Comparison of ENCODE assay signal across 19 mouse cellular contexts in the genomic region with DNA sequence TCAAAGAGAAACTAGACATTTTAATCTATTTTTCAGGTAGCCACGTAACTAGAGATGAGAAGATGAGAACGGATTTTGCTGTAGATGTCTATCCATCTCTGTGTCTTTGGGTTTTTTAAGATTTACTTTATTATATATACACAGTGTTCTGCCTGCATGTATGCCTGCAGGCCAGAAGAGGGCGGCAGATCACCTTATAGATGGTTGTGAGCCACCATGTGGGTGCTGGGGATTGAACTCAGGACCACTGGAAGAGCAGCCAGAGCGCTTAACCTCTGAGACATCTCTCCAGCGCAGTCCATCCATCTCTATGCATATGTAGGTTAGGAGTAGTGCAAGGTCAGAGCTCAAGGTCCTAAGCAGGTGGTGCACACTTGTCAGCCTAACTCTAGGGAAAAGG. TPM values are rescaled to one million over a fixed set of nuclear protein-coding genes. Genes with fewer than 3 reads are reported as not detected.
DNase-seq lines count a peak whose midpoint lies in the region; ATAC-seq and TF ChIP-seq lines count a peak whose summit lies in the region.
"Had no signal": no experiment of that assay in that cellular context is flagged by ENCODE, and none has a peak within 500 bp of the region (broad histone marks: within the 10 kb centered on the region; RNA-seq: fewer than 3 reads in every experiment).

No protein-coding gene starts in this region.

- WGBS in forebrain, postnatal 0 days: 78% methylated on average over 5 of the region's 5 CpGs
- 78% methylated on average over 5 of the region's 5 CpGs for WGBS in forebrain, embryonic 12.5 days
- WGBS in liver, embryonic 13.5 days (ENCODE audit: insufficient replicate concordance): 80% methylated on average over 5 of the region's 5 CpGs

- H3K27ac ChIP-seq in forebrain, postnatal 0 days (ENCODE audit: low read depth, low read length): no peak overlapping the region
- no peak overlapping the region for H3K27ac ChIP-seq in forebrain, embryonic 12.5 days
- no peak overlapping the region for H3K27ac ChIP-seq in layer of hippocampus, adult 2 months
- H3K27ac ChIP-seq in liver, embryonic 13.5 days: peak overlapping the region; percentile 99
- H3K27ac ChIP-seq: lung, embryonic 15.5 days had no signal

- H3K4me2 ChIP-seq in forebrain, postnatal 0 days (ENCODE audit: low read depth): no peak overlapping the region
- H3K4me2 ChIP-seq in forebrain, embryonic 12.5 days: no peak overlapping the region
- H3K4me2 ChIP-seq in liver, embryonic 13.5 days: no peak overlapping the region

- DNase-seq in forebrain, postnatal 0 days: no peak
- DNase-seq in layer of hippocampus, adult 2 months (ENCODE audit: low spot score in 2 of 2): no peak
- DNase-seq in layer of hippocampus, adult 9-11 months: no peak
- no peak for DNase-seq in liver, embryonic 13.5 days
- no peak for DNase-seq in cerebellum, postnatal 4 days (ENCODE audit: low spot score in 2 of 2)
- DNase-seq: heart, adult 11 months; kidney, postnatal 25 days had no signal

- no peaks in the 10 kb centered on the region for H3K27me3 ChIP-seq in forebrain, postnatal 0 days (ENCODE audit: insufficient read depth, low read length)
- peaks cover 22% of the 10 kb centered on the region for H3K27me3 ChIP-seq in forebrain, embryonic 12.5 days
- peaks cover 2% of the 10 kb centered on the region; the same call in 1 of the 2 replicates for H3K27me3 ChIP-seq in E14TG2a.4 (ENCODE audit: insufficient read depth, low read length)
- no peaks in the 10 kb centered on the region for H3K27me3 ChIP-seq in liver, embryonic 13.5 days
- H3K27me3 ChIP-seq: lung, embryonic 15.5 days had no signal

- no peak for ATAC-seq in forebrain, postnatal 0 days
- ATAC-seq in forebrain, embryonic 12.5 days (ENCODE audit: low FRiP score): no peak
- no peak for ATAC-seq in liver, embryonic 13.5 days (ENCODE audit: low read depth)
- no peak for ATAC-seq in megakaryocyte progenitor cell, adult 5-6 weeks (replicated peaks; ENCODE audit: poor library complexity)
- ATAC-seq: midbrain, embryonic 16.5 days had no signal

- no peaks in the 10 kb centered on the region for H3K4me1 ChIP-seq in forebrain, postnatal 0 days (ENCODE audit: insufficient read depth)
- H3K4me1 ChIP-seq in forebrain, embryonic 12.5 days: no peaks in the 10 kb centered on the region
- H3K4me1 ChIP-seq in E14TG2a.4 (replicated peaks; ENCODE audit: low read depth, low read length): peaks cover 59% of the 10 kb centered on the region
- H3K4me1 ChIP-seq in liver, embryonic 13.5 days (replicated peaks): peaks cover 93% of the 10 kb centered on the region

- H3K9ac ChIP-seq in forebrain, postnatal 0 days: no peak overlapping the region
- no peak overlapping the region for H3K9ac ChIP-seq in forebrain, embryonic 12.5 days
- no peak overlapping the region for H3K9ac ChIP-seq in liver, embryonic 13.5 days

- TF ChIP-seq CTCF in forebrain, postnatal 0 days (IDR thresholded peaks at IDR 0.05; ENCODE audit: low read depth): peak; percentile 25
- peak; percentile 60 for TF ChIP-seq CTCF in layer of hippocampus, adult 2 months (conservative IDR thresholded peaks at IDR 0.05)
- TF ChIP-seq CTCF in E14TG2a.4 (conservative IDR thresholded peaks at IDR 0.05; ENCODE audit: low read length): peak; percentile 42

- no peaks in the 10 kb centered on the region for H3K36me3 ChIP-seq in forebrain, postnatal 0 days (ENCODE audit: insufficient read depth)
- H3K36me3 ChIP-seq in forebrain, embryonic 12.5 days (replicated peaks): no peaks in the 10 kb centered on the region
- H3K36me3 ChIP-seq in E14TG2a.4 (ENCODE audit: insufficient read depth, low read length): no peaks in the 10 kb centered on the region
- H3K36me3 ChIP-seq in liver, embryonic 13.5 days: no peaks in the 10 kb centered on the region
- H3K36me3 ChIP-seq: lung, embryonic 15.5 days had no signal

- no peak overlapping the region for H3K4me3 ChIP-seq in forebrain, postnatal 0 days (ENCODE audit: low read depth, low read length)
- H3K4me3 ChIP-seq in forebrain, embryonic 12.5 days (replicated peaks): no peak overlapping the region
- no peak overlapping the region for H3K4me3 ChIP-seq in layer of hippocampus, adult 2 months
- no peak overlapping the region for H3K4me3 ChIP-seq in E14TG2a.4 (replicated peaks; ENCODE audit: low read length)
- H3K4me3 ChIP-seq in liver, embryonic 13.5 days (replicated peaks): no peak overlapping the region

- no peaks in the 10 kb centered on the region for H3K9me3 ChIP-seq in forebrain, postnatal 0 days (ENCODE audit: low read length)
- H3K9me3 ChIP-seq in forebrain, embryonic 12.5 days: no peaks in the 10 kb centered on the region
- no peaks in the 10 kb centered on the region for H3K9me3 ChIP-seq in E14TG2a.4 (ENCODE audit: low read length)
- H3K9me3 ChIP-seq in liver, embryonic 13.5 days (replicated peaks): no peaks in the 10 kb centered on the region
- H3K9me3 ChIP-seq: lung, embryonic 15.5 days had no signal

RNA-seq across cellular contexts. Expression of a gene that starts 13.1 kb away (rescaled TPM):
- 8.7 and 14.6 TPM in 2 replicates for total RNA-seq in forebrain, postnatal 0 days (2014; rRNA removed)
- 10.3 and 12.0 TPM in 2 replicates for polyA plus RNA-seq in forebrain, postnatal 0 days (2015; fragmentation: Nextera tagmentation; extraction: Ambion mirVana)
- polyA plus RNA-seq in forebrain, embryonic 12.5 days (2016; fragmentation: Nextera tagmentation; extraction: Ambion mirVana): 18.9 and 22.6 TPM in 2 replicates
- 1 to 10 TPM; 4.2 to 5.6 TPM for total RNA-seq in layer of hippocampus, adult 2 months (2021)
- polyA plus RNA-seq in liver, embryonic 13.5 days (2015; fragmentation: Nextera tagmentation; extraction: Ambion mirVana): 105 and 110 TPM in 2 replicates
- 41.2 and 52.7 TPM in 2 replicates for total RNA-seq in megakaryocyte progenitor cell, adult 5-6 weeks (2015)
- 91.2 and 94.5 TPM in 2 replicates for total RNA-seq in megakaryocyte progenitor cell, adult 5-6 weeks (2017)

RNA-seq across cellular contexts. Expression of a gene that starts 45.7 kb away (rescaled TPM):
- total RNA-seq in forebrain, postnatal 0 days (2014; rRNA removed): not detected in 2 replicates
- polyA plus RNA-seq in forebrain, postnatal 0 days (2015; fragmentation: Nextera tagmentation; extraction: Ambion mirVana): not detected in 2 replicates
- polyA plus RNA-seq in forebrain, embryonic 12.5 days (2016; fragmentation: Nextera tagmentation; extraction: Ambion mirVana): not detected in 2 replicates
- total RNA-seq in layer of hippocampus, adult 2 months (2021): not detected
- not detected in 2 replicates for polyA plus RNA-seq in liver, embryonic 13.5 days (2015; fragmentation: Nextera tagmentation; extraction: Ambion mirVana)
- total RNA-seq in megakaryocyte progenitor cell, adult 5-6 weeks (2015): 0.17 TPM in 1 of 2 replicates, not detected in the other
- not detected in 2 replicates for total RNA-seq in megakaryocyte progenitor cell, adult 5-6 weeks (2017)
- total RNA-seq: left cerebral cortex, adult 8-10 months; neutrophil, adult 5-6 weeks had no signal
- polyA plus RNA-seq: C2C12; cortical plate, adult 2 months; frontal cortex, adult 2 months; hindbrain, embryonic 11.5 days; lung, embryonic 15.5 days; midbrain, embryonic 16.5 days; thymus, postnatal 0 days had no signal

RNA-seq across cellular contexts. Expression of a gene that starts 45.9 kb away (rescaled TPM):
- 35.5 and 38.8 TPM in 2 replicates for total RNA-seq in forebrain, postnatal 0 days (2014; rRNA removed)
- polyA plus RNA-seq in forebrain, postnatal 0 days (2015; fragmentation: Nextera tagmentation; extraction: Ambion mirVana): 22.4 and 29.3 TPM in 2 replicates
- polyA plus RNA-seq in forebrain, embryonic 12.5 days (2016; fragmentation: Nextera tagmentation; extraction: Ambion mirVana): 24.3 and 27.0 TPM in 2 replicates
- 10 to 100 TPM; 39.8 to 41.7 TPM for total RNA-seq in layer of hippocampus, adult 2 months (2021)
- polyA plus RNA-seq in liver, embryonic 13.5 days (2015; fragmentation: Nextera tagmentation; extraction: Ambion mirVana): 3.2 and 4.9 TPM in 2 replicates
- 21.7 and 24.8 TPM in 2 replicates for total RNA-seq in megakaryocyte progenitor cell, adult 5-6 weeks (2015)
- 9.3 and 11.3 TPM in 2 replicates for total RNA-seq in megakaryocyte progenitor cell, adult 5-6 weeks (2017)

RNA-seq across cellular contexts. Expression of a gene that starts 48.5 kb away (rescaled TPM):
- total RNA-seq in forebrain, postnatal 0 days (2014; rRNA removed): not detected in 2 replicates
- 0.16 and 0.74 TPM in 2 replicates for polyA plus RNA-seq in forebrain, postnatal 0 days (2015; fragmentation: Nextera tagmentation; extraction: Ambion mirVana)
- polyA plus RNA-seq in forebrain, embryonic 12.5 days (2016; fragmentation: Nextera tagmentation; extraction: Ambion mirVana): 1.2 and 1.5 TPM in 2 replicates
- not detected for total RNA-seq in layer of hippocampus, adult 2 months (2021)
- 0.23 TPM in 2 replicates for polyA plus RNA-seq in liver, embryonic 13.5 days (2015; fragmentation: Nextera tagmentation; extraction: Ambion mirVana)
- not detected in 2 replicates for total RNA-seq in megakaryocyte progenitor cell, adult 5-6 weeks (2015)
- total RNA-seq in megakaryocyte progenitor cell, adult 5-6 weeks (2017): 0.10 TPM in 1 of 2 replicates, not detected in the other
- total RNA-seq: left cerebral cortex, adult 8-10 months; neutrophil, adult 5-6 weeks had no signal
- polyA plus RNA-seq: C2C12 had no signal
